Mouse (Mus musculus) heart, embryonic 11.5 days (tissue): ENCODE data around the gene Gprin1. TPM values are rescaled to one million over a fixed set of nuclear protein-coding genes. Genes with fewer than 3 reads are reported as not detected.

Experiments used
- ATAC-seq: fragments of 200-750 bp; cut with Nextera tagmentation; replicated peaks from 2 replicates; pipeline ENCODE4 v1.8.0; 2017; ENCODE audit warnings: moderate library complexity; ENCODE audit not compliant: insufficient number of reproducible peaks, low FRiP score, low TSS enrichment
- H3K27ac ChIP-seq: fragments of 300-500 bp; sonication (generic); 2 replicates; pipeline ENCODE4 v1.5.1; 2014; ENCODE audit warnings: mild to moderate bottlenecking, low read depth, low read length
- H3K27me3 ChIP-seq: fragments of 300-500 bp; sonication (generic); 2 replicates; pipeline ENCODE4 v1.6.1; 2014; ENCODE audit warnings: mild to moderate bottlenecking, low read length, mixed read lengths; ENCODE audit not compliant: control insufficient read depth, insufficient read depth
- H3K36me3 ChIP-seq: fragments of 300-500 bp; sonication (generic); 2 replicates; pipeline ENCODE4 v1.6.1; 2014; ENCODE audit warnings: mild to moderate bottlenecking, low read length, moderate library complexity, mixed read lengths; ENCODE audit not compliant: control insufficient read depth, insufficient read depth
- H3K4me1 ChIP-seq: fragments of 300-500 bp; sonication (generic); 2 replicates; pipeline ENCODE4 v1.6.1; 2014; ENCODE audit warnings: low read length; ENCODE audit not compliant: control insufficient read depth, insufficient read depth
- H3K4me2 ChIP-seq: fragments of 300-500 bp; sonication (generic); 2 replicates; pipeline ENCODE4 v1.6.1; 2014; ENCODE audit warnings: mild to moderate bottlenecking, moderate library complexity
- H3K4me3 ChIP-seq: fragments of 300-500 bp; sonication (generic); 2 replicates; pipeline ENCODE4 v1.5.1; 2014; ENCODE audit warnings: low read depth, low read length
- H3K9ac ChIP-seq: fragments of 300-500 bp; sonication (generic); 2 replicates; pipeline ENCODE4 v1.6.1; 2014; ENCODE audit warnings: mild to moderate bottlenecking, low read depth, low read length, moderate library complexity
- H3K9me3 ChIP-seq: fragments of 300-500 bp; sonication (generic); replicated peaks from 2 replicates; pipeline ENCODE4 v1.6.1; 2016; ENCODE audit warnings: low read length; ENCODE audit not compliant: control insufficient read depth
- whole genome bisulfite sequencing: fragments of 180-500 bp; shearing (Covaris S2); extraction: QIAGEN DNeasy Blood & Tissue Kit; methylation state at CpG from one replicate; pipeline ENCODE4 v1.1.7; 2014; ENCODE audit not compliant: insufficient replicate concordance; 5-methylcytosine and 5-hydroxymethylcytosine counted together
- polyA plus RNA-seq: library from polyadenylated mRNA; unstranded; fragments of >200 nt; fragmentation: Nextera tagmentation; extraction: Ambion mirVana; gene quantifications from 2 replicates; pipeline ENCODE4 v1.2.1, GENCODE M21; 2014

Gprin1 gene
- polyA plus RNA-seq, 1 experiment from 2014 or later, result 0.13 TPM

GRCm38 (mm10) chr13:54749061-54749863 is 412 bp downstream of the Gprin1 start:
- Histone ChIP-seq H3K36me3 (no peaks in the 10 kb centered on the region), H3K9ac (no peak overlapping the region), H3K4me3 (peak overlapping the region; percentile 54), H3K9me3 (no peaks in the 10 kb centered on the region), H3K27me3 (peaks cover 52% of the 10 kb centered on the region), H3K27ac (no peak overlapping the region), H3K4me2 (peak overlapping the region; percentile 90), H3K4me1 (peaks cover 6% of the 10 kb centered on the region; the same call in 1 of the 2 replicates)
- peak; percentile 68 for ATAC-seq
- WGBS, result 4% methylated on average over 39 of the region's 100 CpGs

GRCm38 (mm10) chr13:54748721-54749060 is 983 bp downstream of the Gprin1 start:
- Histone ChIP-seq H3K4me2 (no peak overlapping the region), H3K4me3 (no peak overlapping the region; the same call in 1 of the 2 replicates), H3K9me3 (no peaks in the 10 kb centered on the region), H3K36me3 (no peaks in the 10 kb centered on the region), H3K9ac (no peak overlapping the region), H3K27ac (no peak overlapping the region), H3K4me1 (peaks cover 6% of the 10 kb centered on the region; the same call in 1 of the 2 replicates), H3K27me3 (peaks cover 55% of the 10 kb centered on the region)
- 51% methylated on average over 10 of the region's 10 CpGs for WGBS
- no peak for ATAC-seq

GRCm38 (mm10) chr13:54748190-54748589 is 1.5 kb downstream of the Gprin1 start:
- 77% methylated on average over 8 of the region's 8 CpGs for WGBS
- Histone ChIP-seq H3K4me1 (peaks cover 6% of the 10 kb centered on the region; the same call in 1 of the 2 replicates), H3K4me2 (no peak overlapping the region), H3K9me3 (no peaks in the 10 kb centered on the region), H3K27ac (no peak overlapping the region), H3K4me3 (no peak overlapping the region), H3K9ac (no peak overlapping the region), H3K36me3 (no peaks in the 10 kb centered on the region), H3K27me3 (peaks cover 55% of the 10 kb centered on the region)
- no peak for ATAC-seq

GRCm38 (mm10) chr13:54746896-54747295 is 2.8 kb downstream of the Gprin1 start:
- Histone ChIP-seq H3K27ac (no peak overlapping the region), H3K9me3 (no peaks in the 10 kb centered on the region), H3K27me3 (peaks cover 51% of the 10 kb centered on the region), H3K4me2 (no peak overlapping the region), H3K9ac (no peak overlapping the region), H3K4me3 (no peak overlapping the region), H3K36me3 (no peaks in the 10 kb centered on the region), H3K4me1 (peaks cover 6% of the 10 kb centered on the region; the same call in 1 of the 2 replicates)
- no peak for ATAC-seq
- 33% methylated on average over 10 of the region's 10 CpGs for WGBS

- peaks cover 49% of the 10 kb centered on the region for H3K27me3 ChIP-seq
Observed at GRCm38 (mm10) chr13:54746110-54746509, 3.6 kb downstream of the Gprin1 start.

GRCm38 (mm10) chr13:54738213-54738601 is 11.5 kb downstream of the Gprin1 start:
- no peak overlapping the region for H3K27ac ChIP-seq
- H3K36me3 ChIP-seq, result no peaks in the 10 kb centered on the region
- WGBS, result 2% methylated on average over 34 of the region's 34 CpGs
- H3K9me3 ChIP-seq, result no peaks in the 10 kb centered on the region
- ATAC-seq, result no peak
- H3K4me3 ChIP-seq, result peak overlapping the region; percentile 43
- H3K9ac ChIP-seq, result peak overlapping the region; percentile 43; the same call in 1 of the 2 replicates
- H3K27me3 ChIP-seq, result peaks cover 62% of the 10 kb centered on the region
- H3K4me2 ChIP-seq, result peak overlapping the region; percentile 74
- H3K4me1 ChIP-seq, result peaks cover 5% of the 10 kb centered on the region; the same call in 1 of the 2 replicates

More at GRCm38 (mm10) chr13:54746110-54746509, 3.6 kb downstream of the Gprin1 start:
- Histone ChIP-seq H3K36me3 (no peaks in the 10 kb centered on the region), H3K9ac (no peak overlapping the region), H3K4me1 (peaks cover 6% of the 10 kb centered on the region; the same call in 1 of the 2 replicates), H3K9me3 (no peaks in the 10 kb centered on the region), H3K27ac (no peak overlapping the region), H3K4me3 (no peak overlapping the region), H3K4me2 (no peak overlapping the region)
- ATAC-seq, result no peak
- 25% methylated on average over 6 of the region's 6 CpGs for WGBS

- H3K9ac ChIP-seq, result peak overlapping the region; percentile 43; the same call in 1 of the 2 replicates
- ATAC-seq, result 0 out of 2 replicates have a peak, but pooled peaks have one; percentile 25
Observed at GRCm38 (mm10) chr13:54737488-54738212, 12.0 kb downstream of the Gprin1 start.

GRCm38 (mm10) chr13:54736931-54737330 is 12.7 kb downstream of the Gprin1 start:
- no peak for ATAC-seq
- Histone ChIP-seq H3K4me2 (peak overlapping the region; percentile 74), H3K36me3 (no peaks in the 10 kb centered on the region), H3K9ac (no peak overlapping the region), H3K27ac (no peak overlapping the region), H3K4me3 (peak overlapping the region; percentile 43), H3K27me3 (peaks cover 62% of the 10 kb centered on the region), H3K9me3 (no peaks in the 10 kb centered on the region), H3K4me1 (peaks cover 5% of the 10 kb centered on the region; the same call in 1 of the 2 replicates)
- WGBS, result 18% methylated on average over 3 of the region's 3 CpGs

More at GRCm38 (mm10) chr13:54737488-54738212, 12.0 kb downstream of the Gprin1 start:
- peaks cover 60% of the 10 kb centered on the region for H3K27me3 ChIP-seq
- peaks cover 5% of the 10 kb centered on the region; the same call in 1 of the 2 replicates for H3K4me1 ChIP-seq
- WGBS, result 1% methylated on average over 62 of the region's 87 CpGs
- no peaks in the 10 kb centered on the region for H3K9me3 ChIP-seq
- H3K27ac ChIP-seq, result no peak overlapping the region
- H3K4me2 ChIP-seq, result peak overlapping the region; percentile 74
- H3K36me3 ChIP-seq, result no peaks in the 10 kb centered on the region
- peak overlapping the region; percentile 43 for H3K4me3 ChIP-seq
